Mouse (Mus musculus) frontal cortex, postnatal 10 days (tissue): ENCODE measurements around the gene Rbck1.
"Not testable (repeated sequence)": the region's sequence is repeated elsewhere in the genome, so short reads cannot be mapped to it uniquely, and the experiment has no call there.

Experiments used
- DNase-seq, 2 experiments: peaks; one replicate each; pipeline ENCODE4 v3.0.0; 2022; ENCODE audit warnings: low spot score in 2 of 2, mixed read lengths in 1 of 2

Gene Rbck1

DNA sequence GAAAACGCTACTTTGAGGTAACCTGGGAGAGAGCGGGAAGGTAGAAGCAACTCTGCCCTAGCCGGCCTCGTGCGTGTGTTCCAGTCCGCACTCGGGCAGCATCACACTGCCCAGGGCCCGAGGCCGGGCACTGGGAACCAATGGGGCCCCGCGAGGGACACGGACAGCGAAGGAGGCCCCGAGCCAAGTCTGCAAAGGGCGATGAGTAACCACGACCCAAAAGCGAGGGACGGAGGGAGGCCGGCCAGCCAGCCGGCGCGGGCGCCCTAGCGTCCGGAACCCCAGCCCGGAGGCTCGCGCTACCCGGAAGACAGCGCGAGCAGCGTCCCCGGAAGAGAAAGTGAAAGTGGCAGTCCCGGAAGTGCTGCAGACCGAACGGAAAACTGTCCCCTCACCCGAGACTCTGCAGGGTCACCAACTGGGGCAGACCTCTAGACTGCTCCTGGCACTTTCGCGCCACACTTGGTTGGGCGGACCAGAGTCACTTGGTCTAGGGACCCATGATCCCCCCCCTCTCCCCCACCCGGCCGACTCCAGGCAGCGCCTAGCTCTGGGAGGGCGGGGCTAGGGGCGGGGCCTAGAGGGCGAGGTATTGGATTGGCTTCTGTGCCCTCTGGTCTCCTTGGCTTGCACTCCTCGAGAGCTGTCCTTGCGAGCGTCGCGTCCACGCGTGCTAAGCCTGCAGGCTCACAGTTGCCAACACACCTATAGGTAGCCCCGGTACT, at the start of gene Rbck1:
Rbck1 (minus strand) TSS at position 553 of the 725 bp plus-strand sequence.
- DNase-seq = peak; percentile 83 to 90

DNA sequence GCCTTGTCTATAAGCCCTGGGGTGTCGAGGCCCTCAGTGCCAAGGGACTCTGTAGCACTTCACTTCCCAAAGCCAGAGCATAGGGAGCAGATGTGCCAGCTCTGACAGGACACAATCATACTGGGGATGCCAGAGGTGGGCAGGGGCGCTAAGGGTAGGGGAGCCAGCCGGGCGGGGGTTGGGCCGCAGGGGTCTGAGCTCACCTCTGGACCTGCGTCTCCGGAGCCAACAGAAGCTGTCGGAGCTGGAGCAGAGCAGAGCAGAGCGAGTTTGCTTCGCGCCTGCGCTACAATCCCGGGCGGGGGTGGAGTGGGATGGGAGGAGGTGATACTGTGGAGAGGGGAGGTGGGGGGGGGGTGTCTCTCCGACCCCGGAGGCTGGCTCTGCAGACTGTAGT, 43.9 kb upstream of the Rbck1 start, which contains the start of gene Nrsn2:
Nrsn2 (minus strand) TSS at position 294 of the 397 bp plus-strand sequence.
- peak in 1 of 2 experiments; percentile 32 for DNase-seq

DNA sequence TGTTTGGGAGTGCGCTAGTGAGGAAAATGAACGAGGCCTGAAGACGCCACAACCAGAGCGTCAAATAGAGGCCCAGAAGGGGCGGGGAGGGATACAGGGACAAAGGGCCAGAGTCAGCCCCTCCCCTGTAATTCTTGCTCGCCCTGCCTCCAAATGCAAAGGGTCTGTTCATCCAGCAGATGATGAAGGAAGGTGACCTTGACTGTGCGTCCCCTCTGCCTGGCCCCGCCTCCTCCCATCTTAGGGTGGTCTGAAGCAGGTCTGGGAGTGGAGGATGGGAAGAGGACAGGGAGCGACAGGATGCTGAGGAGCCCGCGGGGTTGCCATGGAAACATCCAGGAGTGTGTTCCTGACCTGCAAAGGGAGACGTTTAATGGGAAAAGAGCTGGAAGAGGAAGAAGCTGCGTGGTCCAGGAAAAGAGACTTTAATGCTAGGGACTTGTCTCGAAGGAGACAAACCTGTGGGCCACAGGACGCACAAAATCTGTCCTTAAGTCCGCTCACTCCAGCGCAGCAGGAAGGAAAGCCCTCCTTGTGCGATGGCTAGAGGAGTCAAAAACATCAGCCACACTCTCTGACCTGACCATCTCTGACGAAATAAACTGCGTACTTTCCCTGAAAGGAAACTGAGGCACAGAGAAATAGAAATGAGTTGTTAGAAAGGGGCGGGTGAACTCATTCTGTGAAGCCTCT, 43.3 kb upstream of the Rbck1 start:
- peak; percentile 32 to 36 for DNase-seq

DNA sequence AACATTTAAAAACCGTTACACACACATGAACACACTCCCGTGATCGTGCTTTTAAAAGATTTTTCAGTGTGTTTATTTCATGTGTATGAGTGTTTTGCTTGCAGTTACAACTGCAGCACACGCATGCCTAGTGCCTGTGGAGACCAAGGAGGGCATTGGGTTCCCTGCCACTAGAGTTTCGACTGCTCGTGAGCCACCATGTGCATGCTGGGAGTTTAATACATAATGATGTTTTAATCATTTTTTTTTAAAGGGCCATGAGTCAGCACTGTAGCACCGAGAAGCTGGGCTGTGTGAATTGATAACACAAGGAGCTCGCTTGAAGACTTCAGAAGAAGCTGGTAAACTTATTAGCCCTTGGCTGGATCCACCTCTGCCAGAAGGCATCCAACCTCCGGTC, 41.1 kb upstream of the Rbck1 start:
- no peak for DNase-seq

DNA sequence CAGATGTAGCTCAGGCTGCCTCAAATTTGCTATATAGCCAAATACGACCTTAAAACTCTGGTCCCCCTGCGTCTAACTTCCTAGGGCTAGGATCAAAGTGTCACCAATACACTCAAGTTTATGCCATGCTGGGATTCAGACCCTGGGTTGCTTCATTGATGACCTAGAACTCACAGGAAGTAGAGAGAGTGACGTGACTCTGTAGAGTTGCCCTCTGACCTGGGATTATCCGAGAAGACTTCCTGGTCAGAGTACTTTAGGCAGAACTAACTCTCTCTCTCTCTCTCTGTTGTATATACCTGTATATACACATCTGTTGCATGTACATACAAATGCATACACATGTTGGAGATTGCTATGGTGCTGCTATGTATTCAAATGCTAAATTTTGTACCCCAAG, 40.2 kb upstream of the Rbck1 start:
- no peak for DNase-seq

DNA sequence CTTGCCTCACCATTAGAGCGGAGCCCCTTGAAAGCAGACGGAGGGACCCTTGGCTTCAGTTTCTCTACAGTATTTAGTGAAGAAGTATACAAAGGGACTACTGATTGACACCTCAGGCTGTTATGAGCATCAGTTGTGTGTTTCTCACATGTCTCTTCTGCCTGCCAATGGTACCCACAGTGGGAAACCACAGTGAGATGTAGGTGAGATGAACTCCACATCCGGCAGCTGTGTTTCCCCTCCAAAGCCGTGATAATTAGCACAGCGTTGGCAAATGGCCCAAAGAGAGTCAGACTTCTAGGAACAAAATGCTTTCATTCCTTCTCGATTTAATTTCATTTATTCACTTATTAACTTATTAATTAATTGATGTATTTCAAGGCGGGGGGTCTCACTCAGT, 39.7 kb upstream of the Rbck1 start:
- DNase-seq = no peak

DNA sequence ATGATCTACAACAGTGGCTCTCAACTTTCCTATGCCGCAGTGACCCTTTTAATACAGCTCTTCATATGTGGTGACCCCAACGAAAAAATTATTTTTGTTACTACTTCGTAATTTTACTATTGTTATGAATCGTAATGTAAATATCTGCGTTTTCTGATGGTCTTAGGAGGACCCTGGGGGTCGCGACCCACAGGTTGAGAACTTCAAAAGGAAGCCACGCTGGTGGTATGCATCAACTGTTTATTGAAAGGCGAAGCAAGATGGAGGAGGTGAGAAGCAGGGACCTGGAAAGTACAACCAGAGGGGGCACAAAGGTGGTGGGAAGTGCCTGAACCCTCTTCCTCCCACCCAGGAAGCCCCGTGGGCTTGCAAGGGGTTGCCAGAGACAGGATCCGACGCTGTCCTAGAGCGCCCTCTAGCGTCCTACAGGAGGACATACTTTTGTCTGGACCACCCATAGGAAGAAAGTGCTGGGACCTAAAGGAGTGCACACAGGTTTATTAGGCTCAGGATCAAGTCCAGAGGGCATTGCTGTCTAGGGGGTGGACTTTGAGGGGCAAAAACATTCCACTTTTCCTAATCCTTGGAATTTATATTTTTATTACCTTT, 36.2 kb upstream of the Rbck1 start:
- peak in 1 of 2 experiments; percentile 41 for DNase-seq

DNA sequence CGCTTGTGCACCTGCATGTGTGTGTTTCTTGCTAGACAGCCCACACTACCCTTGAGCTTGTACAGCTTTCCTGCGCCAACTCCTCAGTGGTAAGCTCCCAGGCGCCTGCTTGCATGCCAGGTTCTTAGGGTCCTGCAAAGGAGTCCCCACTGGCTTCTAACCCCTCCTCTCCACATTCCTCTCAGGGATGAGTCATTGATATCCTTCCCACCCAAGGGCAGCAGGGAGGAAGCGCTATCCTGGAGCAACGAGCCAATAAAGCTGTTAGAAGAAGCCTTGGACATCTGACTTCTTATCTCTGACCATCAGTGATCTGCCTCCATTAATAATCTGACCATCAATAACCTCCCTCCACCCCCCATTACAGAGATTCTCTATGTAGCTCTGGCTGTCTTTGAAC, 35.5 kb upstream of the Rbck1 start:
- DNase-seq = no peak

DNA sequence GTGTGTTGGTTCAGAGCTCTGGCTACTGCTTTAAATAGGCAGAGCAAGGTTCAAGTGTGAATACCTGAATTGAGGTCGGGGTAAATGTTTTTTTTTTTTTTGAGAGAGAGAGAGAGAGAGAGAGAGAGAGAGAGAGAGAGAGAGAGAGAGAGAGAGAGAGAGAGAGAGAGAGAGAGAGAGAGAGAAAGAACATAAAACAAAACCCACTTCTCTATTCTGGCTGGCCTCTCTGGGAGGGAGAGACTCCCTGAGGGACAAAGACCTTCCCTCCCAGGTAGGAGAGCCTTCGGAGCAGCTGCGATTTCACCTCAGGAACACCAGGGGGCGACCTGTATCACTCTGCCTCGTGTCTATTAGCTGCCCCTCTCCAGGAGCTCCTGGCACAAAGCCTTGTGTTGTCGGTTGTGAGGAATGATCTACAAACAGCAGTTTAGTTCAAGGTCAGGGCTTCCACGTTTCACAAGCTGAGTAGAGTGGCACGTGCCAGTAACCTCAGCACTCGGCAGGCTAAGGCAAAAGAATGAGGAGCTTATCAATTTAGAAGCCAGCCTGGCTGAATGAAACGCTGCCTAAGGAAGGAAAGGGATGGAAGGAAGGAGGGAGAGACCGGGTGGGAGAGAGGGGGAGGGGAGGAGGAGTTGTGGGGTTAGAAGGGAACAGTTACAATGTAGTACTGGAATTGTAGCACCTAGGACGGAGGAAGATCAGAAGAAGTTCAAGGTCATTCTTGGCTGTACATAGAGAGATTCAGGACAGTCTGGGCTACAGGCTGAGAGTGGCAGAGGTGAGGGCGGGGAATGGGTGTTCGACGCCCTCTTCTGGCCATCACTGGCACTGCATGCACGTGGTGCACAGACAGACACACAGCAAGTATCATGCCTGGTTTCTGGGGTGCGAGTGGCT, 31.0 kb upstream of the Rbck1 start:
- peak; percentile 47 to 68 for DNase-seq

DNA sequence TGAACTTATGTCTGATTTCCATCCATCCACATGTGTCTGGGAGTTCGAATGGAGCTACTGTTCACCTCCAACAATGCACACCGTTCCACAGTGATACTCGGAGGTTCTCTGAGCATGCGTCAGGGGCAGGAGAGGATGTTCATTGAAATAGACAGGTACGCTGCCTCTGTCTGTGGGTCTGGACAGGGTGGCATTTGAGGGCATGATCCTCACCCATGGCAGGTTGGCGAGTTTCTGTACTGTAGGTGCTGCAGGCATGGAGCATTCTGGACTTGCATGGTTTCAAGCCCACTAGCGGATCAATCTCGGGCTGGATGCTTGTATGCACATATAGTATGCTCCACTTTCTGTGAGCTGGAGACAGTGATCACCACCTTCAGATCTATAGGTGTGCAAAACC, 28.7 kb upstream of the Rbck1 start:
- no peak for DNase-seq

DNA sequence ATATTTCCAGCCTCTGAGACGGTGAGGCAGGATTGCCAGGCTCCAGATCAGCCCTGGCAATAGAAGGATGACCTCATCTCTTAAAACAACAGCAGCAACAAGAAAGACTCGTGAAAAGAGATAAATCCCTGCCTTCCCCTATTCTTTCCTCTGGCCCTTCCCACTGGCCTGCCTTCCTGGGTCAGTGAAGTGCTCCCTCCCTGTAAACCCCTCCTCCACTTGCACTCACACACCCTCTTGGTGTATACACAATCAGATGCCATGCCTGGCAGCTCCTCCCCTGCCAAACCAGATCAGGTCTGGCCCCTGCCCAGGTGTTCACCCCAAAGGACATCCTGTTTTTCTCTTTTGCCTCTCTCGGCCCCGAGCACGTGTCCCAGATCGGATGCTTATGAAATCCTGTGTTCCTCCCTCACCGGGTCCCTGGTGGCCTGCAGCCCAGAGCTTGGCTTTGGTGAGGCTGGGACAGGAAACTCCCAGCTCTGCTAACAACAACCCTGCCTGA, 27.9 kb upstream of the Rbck1 start:
- DNase-seq = no peak

DNA sequence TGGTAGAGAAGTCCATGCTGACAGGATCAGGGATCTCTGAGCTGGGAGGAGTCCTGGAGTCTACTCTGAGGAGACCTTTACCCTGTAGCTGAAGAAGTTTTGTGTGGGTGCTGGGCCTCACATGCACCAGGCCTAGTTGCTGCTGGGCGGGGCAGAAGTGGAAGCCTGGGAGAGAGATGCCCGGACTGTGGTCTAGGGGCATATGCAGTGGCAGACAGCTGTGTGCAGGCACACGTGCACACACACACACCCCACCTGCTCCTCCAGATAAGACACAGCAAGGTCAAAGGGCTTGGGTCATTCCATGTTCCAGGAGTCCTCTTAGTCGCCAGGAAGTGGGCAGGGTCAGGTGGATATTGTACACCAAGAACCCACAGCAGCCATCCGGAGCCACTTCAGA, 27.2 kb upstream of the Rbck1 start:
- no peak for DNase-seq

DNA sequence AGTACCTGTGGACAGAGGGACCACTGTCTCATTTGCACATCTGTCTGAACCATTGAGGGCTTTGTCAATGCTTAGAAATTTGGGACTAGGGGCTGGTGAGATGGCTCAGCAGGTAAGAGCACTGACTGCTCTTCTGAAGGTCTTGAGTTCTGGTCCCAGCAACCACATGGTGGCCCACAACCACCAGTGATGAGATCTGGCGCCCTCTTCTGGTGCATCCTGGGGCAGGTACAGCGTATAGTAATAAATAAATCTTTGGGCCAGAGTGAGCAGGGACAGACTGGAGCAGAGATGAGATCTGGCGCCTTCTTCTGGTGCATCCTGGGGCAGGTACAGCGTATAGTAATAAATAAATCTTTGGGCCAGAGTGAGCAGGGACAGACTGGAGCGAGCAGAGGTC, 26.5 kb upstream of the Rbck1 start:
- not testable (repeated sequence) for DNase-seq

DNA sequence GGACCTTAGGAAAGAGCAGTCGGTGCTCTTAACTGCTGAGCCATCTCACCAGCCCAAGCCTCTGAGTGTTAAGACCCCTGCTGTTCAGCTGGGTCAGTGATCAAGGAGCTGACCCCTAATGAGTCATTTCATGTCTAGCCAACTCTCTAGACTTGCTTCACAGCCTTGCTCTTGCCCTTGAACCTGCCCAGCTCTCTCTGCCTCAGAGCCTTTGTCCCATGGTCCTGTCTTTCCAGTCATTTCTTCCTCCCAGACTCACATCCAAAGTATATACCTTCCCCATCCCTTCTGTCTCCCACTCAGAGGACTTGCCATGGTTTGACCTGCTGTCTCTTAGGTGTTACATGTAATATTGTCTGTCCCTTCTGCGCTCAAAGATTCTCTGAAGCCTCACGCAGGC, 24.8 kb upstream of the Rbck1 start:
- DNase-seq = no peak

DNA sequence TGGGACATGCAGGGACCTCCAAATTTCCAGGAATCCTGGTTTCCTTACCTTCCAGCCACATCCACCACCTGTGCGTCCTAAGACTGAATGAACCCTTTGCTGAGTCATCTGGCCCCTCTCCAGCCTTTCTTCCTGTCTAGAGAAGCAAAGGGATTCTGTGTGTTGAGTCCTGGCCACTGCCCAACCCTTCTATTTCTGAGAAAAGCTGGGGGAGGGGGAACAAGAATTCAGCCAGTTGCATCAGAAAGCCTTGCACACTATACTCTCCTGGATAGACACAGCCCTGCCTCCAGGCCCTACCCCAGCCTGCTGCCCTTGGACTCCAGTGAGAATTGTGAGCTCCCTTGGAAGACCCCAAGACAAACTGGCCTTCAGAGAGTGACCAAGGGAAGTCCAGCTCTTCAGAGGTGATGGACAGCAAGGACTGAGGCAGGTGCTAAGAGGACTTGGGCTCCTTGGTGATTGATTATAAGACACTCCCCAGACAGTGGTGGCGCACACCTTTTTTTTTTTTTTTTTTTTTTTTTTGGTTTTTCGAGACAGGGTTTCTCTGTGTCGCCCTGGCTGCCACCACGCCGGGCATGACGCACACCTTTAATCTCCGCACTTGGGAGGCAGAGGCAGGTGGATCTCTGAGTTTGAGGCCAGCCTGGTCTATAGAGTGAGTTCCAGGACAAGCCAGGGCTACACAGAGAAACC, 17.5 kb upstream of the Rbck1 start:
- no peak for DNase-seq

DNA sequence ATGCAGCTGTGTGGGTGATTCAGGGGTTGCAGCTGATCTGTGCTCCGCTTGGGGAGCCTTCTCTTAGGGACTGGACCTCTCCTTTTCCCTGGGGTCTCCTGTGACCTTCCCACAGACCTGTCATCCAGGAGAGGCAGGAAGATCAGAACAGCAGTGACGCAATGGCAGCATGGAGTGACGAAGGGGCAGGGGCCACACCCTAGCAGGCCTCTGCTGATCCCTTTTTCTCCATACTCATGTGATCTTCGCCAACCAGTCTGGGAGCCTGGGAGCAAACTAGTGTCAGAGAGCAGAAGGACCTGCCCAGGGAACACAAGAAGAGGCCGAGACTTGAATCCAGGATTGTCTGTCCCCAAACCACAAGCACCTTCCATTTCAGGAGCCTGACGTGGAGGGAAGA, 16.8 kb upstream of the Rbck1 start:
- no peak for DNase-seq

DNA sequence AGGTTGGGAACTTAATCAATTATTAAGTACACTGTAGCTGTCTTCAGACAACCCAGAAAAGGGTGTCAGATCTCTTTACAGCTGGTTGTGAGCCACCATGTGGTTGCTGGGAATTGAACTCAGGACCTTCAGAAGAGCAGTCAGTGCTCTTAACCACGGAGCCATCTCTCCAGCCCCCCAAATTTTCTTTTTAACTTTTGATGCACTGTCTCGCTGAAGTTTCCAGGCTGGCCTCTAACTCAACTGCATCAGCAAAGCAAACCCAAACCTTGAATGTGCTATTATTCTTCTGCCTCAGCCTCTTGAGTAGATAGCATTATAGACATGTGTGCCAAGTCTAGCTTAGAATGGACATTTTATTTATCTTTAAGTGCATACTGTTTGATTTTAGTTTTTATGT, 15.3 kb upstream of the Rbck1 start:
- no peak for DNase-seq

DNA sequence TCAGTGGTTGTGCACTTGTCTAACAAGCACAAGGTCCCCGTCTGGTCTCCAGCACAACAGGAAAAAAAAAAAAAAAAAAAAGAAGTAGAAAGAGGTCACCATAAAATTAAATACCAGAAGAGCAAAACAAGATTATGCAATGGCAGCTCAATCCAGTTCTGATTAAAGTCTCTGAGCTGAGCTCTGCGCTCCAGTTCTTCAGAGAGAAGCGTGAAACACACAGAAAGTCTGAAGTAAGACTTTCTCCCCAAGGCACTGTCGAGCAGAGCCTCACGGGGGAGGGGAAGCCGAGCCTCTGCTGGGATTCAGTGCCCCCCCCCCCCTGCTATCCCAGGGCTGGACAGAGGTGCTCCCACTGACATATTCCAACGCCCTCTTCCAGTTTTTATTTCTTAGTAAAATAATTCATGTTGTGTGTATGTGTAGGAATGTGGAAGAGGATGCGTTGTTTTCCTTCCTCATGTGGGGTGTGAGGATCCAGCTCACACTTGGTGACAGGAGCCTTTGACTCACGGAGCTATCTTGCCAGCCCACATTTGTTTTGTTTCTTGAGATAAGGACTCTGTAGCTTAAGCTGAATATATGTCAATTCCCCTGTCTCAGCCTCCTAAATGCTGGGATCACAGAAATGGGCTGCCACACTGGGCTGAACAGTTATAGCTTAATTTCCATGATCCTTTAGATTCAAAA, 14.5 kb upstream of the Rbck1 start:
- no peak for DNase-seq

DNA sequence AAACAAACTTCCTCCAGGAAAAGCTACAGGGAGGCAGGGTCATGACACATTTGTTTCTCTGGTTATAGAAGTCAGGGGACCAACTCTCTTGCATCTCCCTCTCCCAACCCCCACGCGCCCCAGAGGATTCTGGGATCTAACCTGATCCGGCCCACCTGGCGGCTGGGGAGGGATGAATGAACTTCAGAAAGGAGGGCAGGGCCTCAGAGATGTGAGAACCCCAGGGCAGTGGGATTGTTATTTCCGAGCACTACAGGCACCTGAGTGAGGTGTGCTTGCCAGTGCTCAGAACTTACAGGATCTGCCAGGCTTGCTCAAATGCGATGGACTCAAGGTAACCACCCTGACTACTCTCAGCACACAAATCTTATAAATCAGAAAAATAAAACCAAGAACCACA, 12.9 kb upstream of the Rbck1 start:
- DNase-seq = no peak

DNA sequence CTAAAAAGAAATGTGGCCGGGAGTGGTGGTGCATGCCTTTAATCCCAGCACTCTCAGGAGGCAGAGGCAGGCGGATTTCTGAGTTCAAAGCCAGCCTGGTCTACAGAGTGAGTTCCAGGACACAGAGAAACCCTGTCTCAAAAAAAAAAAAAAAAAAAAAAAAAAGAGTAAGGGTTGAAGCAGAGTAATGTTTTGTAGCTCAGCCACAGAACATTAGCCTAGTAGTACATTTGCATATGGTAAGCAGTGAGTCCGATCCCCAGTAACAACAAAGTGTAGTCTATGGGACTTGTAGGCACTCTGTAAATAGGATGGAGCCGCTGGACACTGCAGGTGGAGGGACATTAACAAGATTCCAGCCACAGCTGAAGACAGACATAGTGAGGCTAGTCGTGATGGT, 12.5 kb upstream of the Rbck1 start:
- no peak for DNase-seq

DNA sequence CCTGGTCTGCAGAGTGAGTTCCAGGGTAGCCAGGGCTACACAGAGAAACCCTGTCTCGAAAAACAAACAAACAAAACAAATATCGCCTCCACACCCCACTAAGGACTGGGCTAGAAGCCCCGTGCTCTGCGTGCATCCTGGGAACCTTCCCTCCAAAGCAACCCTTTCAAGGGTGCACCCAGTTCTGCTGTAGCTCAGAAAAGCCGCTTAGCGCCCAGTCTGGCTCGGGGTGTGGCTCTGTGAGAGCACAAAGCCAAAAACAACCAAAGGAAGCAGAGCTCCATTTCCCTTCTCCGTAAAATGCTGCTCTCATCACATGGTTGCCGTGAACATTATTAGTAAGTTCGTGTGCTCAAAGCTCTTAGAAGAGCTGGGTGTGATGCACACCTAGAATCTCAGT, 11.9 kb upstream of the Rbck1 start:
- no peak for DNase-seq
